Mouse (Mus musculus): ENCODE data around the gene Scyl1. TPM values are rescaled to one million over a fixed set of nuclear protein-coding genes. Genes with fewer than 3 reads are reported as not detected.

The Scyl1 gene
- total and polyA plus RNA-seq, 3 experiments = 57.2 to 95.6 (median 70.0) TPM

GRCm38 (mm10) chr19:5741641-5742240 is 29.5 kb downstream of the Scyl1 start:
- Histone ChIP-seq H3K36me3 (ENCODE audit: control insufficient read depth, insufficient read depth, low read length) (no peaks in the 10 kb centered on the region), H3K9ac (ENCODE audit: low read depth, low read length) (peak overlapping the region; percentile 88), H3K27me3 (ENCODE audit: control insufficient read depth, insufficient read depth, low read length) (no peaks in the 10 kb centered on the region), H3K4me1 (ENCODE audit: control insufficient read depth, insufficient read depth, low read length) (peaks cover 9% of the 10 kb centered on the region), H3K27ac (peak overlapping the region; percentile 88), H3K4me3 (peak overlapping the region; percentile 72), H3K79me2 (replicated peaks; ENCODE audit: control insufficient read depth, insufficient read depth, low read length) (no peaks in the 10 kb centered on the region)
- TF ChIP-seq EP300 (IDR thresholded peaks at IDR 0.05; ENCODE audit: insufficient read depth, low read depth, low read length) (no peak), CTCF (IDR thresholded peaks at IDR 0.05) (peak; percentile 40), POLR2A (IDR thresholded peaks at IDR 0.05; ENCODE audit: insufficient read depth, low read depth, low read length) (peak; percentile 52)
- intact Hi-C loops (cut with DNase I) = no loop called here
- peak; percentile 87 to 90 for DNase-seq
- WGBS = under 1% methylated on average over 53 of the region's 55 CpGs

GRCm38 (mm10) chr19:5740320-5741317 is 30.6 kb downstream of the Scyl1 start, which contains the start of gene Ltbp3:
Ltbp3 (plus strand) TSS chr19:5740904.
- WGBS = 45% methylated on average over 14 of the region's 14 CpGs
- intact Hi-C loops (cut with DNase I) = no loop called here
- TF ChIP-seq POLR2A (IDR thresholded peaks at IDR 0.05; ENCODE audit: insufficient read depth, low read depth, low read length) = no peak
- TF ChIP-seq CTCF (IDR thresholded peaks at IDR 0.05) = no peak
- no peaks in the 10 kb centered on the region for H3K27me3 ChIP-seq (ENCODE audit: control insufficient read depth, insufficient read depth, low read length)
- no peaks in the 10 kb centered on the region for H3K79me2 ChIP-seq (replicated peaks; ENCODE audit: control insufficient read depth, insufficient read depth, low read length)
- H3K4me3 ChIP-seq = peak within 1 kb of the TSS; percentile 72
- peak within 1 kb of the TSS; percentile 88 for H3K27ac ChIP-seq
- H3K4me1 ChIP-seq (ENCODE audit: control insufficient read depth, insufficient read depth, low read length) = peaks cover 9% of the 10 kb centered on the region
- DNase-seq = peak; percentile 84 to 85
- no peaks in the 10 kb centered on the region for H3K36me3 ChIP-seq (ENCODE audit: control insufficient read depth, insufficient read depth, low read length)
- H3K9ac ChIP-seq (ENCODE audit: low read depth, low read length) = peak within 1 kb of the TSS; percentile 88

- H3K9ac ChIP-seq (ENCODE audit: low read depth, low read length) = no peak overlapping the region
- no peaks in the 10 kb centered on the region for H3K27me3 ChIP-seq (ENCODE audit: control insufficient read depth, insufficient read depth, low read length)
- H3K36me3 ChIP-seq (ENCODE audit: control insufficient read depth, insufficient read depth, low read length) = no peaks in the 10 kb centered on the region
- H3K27ac ChIP-seq = no peak overlapping the region
- DNase-seq = no peak
- 53% methylated on average over 2 of the region's 2 CpGs for WGBS
- H3K79me2 ChIP-seq (replicated peaks; ENCODE audit: control insufficient read depth, insufficient read depth, low read length) = no peaks in the 10 kb centered on the region
- H3K4me1 ChIP-seq (ENCODE audit: control insufficient read depth, insufficient read depth, low read length) = peaks cover 9% of the 10 kb centered on the region
- intact Hi-C loops (cut with DNase I) = no loop called here
- H3K4me3 ChIP-seq = no peak overlapping the region
- TF ChIP-seq POLR2A (IDR thresholded peaks at IDR 0.05; ENCODE audit: insufficient read depth, low read depth, low read length) = no peak
- TF ChIP-seq CTCF (IDR thresholded peaks at IDR 0.05) = no peak
- TF ChIP-seq EP300 (IDR thresholded peaks at IDR 0.05; ENCODE audit: insufficient read depth, low read depth, low read length) = no peak
Observed at GRCm38 (mm10) chr19:5739446-5739845, 31.8 kb downstream of the Scyl1 start.

- H3K9ac ChIP-seq (ENCODE audit: low read depth, low read length) = no peak overlapping the region
- no peaks in the 10 kb centered on the region for H3K27me3 ChIP-seq (ENCODE audit: control insufficient read depth, insufficient read depth, low read length)
- H3K36me3 ChIP-seq (ENCODE audit: control insufficient read depth, insufficient read depth, low read length) = no peaks in the 10 kb centered on the region
- TF ChIP-seq EP300 (IDR thresholded peaks at IDR 0.05; ENCODE audit: insufficient read depth, low read depth, low read length) (no peak), CTCF (IDR thresholded peaks at IDR 0.05) (no peak), POLR2A (IDR thresholded peaks at IDR 0.05; ENCODE audit: insufficient read depth, low read depth, low read length) (no peak)
- no peak overlapping the region for H3K27ac ChIP-seq
- intact Hi-C loops (cut with DNase I) = no loop called here
- no peak for DNase-seq
- 70% methylated on average over 9 of the region's 9 CpGs for WGBS
- no peaks in the 10 kb centered on the region for H3K79me2 ChIP-seq (replicated peaks; ENCODE audit: control insufficient read depth, insufficient read depth, low read length)
- H3K4me1 ChIP-seq (ENCODE audit: control insufficient read depth, insufficient read depth, low read length) = peaks cover 5% of the 10 kb centered on the region; the same call in 1 of the 2 replicates
- H3K4me3 ChIP-seq = no peak overlapping the region
Observed at GRCm38 (mm10) chr19:5734325-5734724, 36.9 kb downstream of the Scyl1 start.

- WGBS = 1% methylated on average over 47 of the region's 47 CpGs
- intact Hi-C loops (cut with DNase I) = no loop called here
- Histone ChIP-seq H3K4me1 (ENCODE audit: control insufficient read depth, insufficient read depth, low read length) (peaks cover 19% of the 10 kb centered on the region), H3K36me3 (ENCODE audit: control insufficient read depth, insufficient read depth, low read length) (no peaks in the 10 kb centered on the region), H3K9ac (ENCODE audit: low read depth, low read length) (peak overlapping the region; percentile 55), H3K27me3 (ENCODE audit: control insufficient read depth, insufficient read depth, low read length) (no peaks in the 10 kb centered on the region), H3K79me2 (replicated peaks; ENCODE audit: control insufficient read depth, insufficient read depth, low read length) (no peaks in the 10 kb centered on the region), H3K27ac (peak overlapping the region; percentile 69), H3K4me3 (peak overlapping the region; percentile 78)
- DNase-seq = peak; percentile 92
- peak; percentile 80; the same call in 1 of the 2 replicates for TF ChIP-seq EP300 (IDR thresholded peaks at IDR 0.05; ENCODE audit: insufficient read depth, low read depth, low read length)
- TF ChIP-seq POLR2A (IDR thresholded peaks at IDR 0.05; ENCODE audit: insufficient read depth, low read depth, low read length) = peak; percentile 85
- no peak for TF ChIP-seq CTCF (IDR thresholded peaks at IDR 0.05)
Observed at GRCm38 (mm10) chr19:5731264-5731978, 39.8 kb downstream of the Scyl1 start.
